Mouse (Mus musculus) testis, adult 2 months (tissue): ENCODE data around the gene Ppp1r21.

Experiments
- CTCF ChIP-seq: fragments of 200-500 bp; IDR thresholded peaks from 2 replicates; pipeline ENCODE4 v1.5.1; 2012; ENCODE audit warnings: low read depth, mild to moderate bottlenecking, inconsistent platforms, low read length, moderate library complexity; ENCODE audit not compliant: control insufficient read depth, insufficient read depth, insufficient replicate concordance
- POLR2A ChIP-seq: fragments of 200-500 bp; IDR thresholded peaks from 2 replicates; pipeline ENCODE4 v1.6.1; 2012; ENCODE audit warnings: low read depth, mild to moderate bottlenecking, inconsistent platforms, low read length, moderate library complexity; ENCODE audit not compliant: control insufficient read depth

DNA sequence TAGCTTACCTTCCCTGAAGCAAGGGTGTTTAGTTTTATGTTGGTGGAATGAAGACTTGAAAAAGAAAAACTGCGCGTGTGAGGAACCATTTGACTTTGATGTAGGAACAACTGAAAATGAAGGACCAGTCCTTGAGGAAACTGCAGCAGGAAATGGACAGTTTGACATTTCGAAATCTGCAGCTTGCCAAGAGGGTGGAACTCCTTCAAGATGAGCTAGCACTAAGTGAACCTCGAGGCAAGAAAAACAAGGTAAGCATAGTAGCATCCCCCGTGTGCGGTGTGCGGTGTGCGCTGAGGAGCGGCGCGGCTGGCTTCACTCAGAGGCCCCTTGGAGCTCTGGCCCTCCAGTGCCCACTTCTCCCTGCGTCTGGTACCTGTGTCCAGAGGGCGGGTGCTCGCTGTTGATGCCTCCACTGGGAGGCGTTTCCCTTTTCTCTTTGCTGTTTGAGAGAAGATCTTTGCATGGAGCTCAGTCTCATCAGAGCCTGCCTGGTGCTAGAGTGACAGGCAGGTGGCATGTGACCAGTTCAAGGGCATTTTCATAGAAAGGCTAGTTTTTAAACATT lies 15.4 kb downstream of the Ppp1r21 start:
- no peak for TF ChIP-seq CTCF
- TF ChIP-seq POLR2A, result no peak
